Comparison of ENCODE assay signal across 8 mouse cellular contexts in genomic region chr2:27679621-27680025, GRCm38 (mm10). TPM values are rescaled to one million over a fixed set of nuclear protein-coding genes. Genes with fewer than 3 reads are reported as not detected.
DNase-seq lines count a peak whose midpoint lies in the region; ATAC-seq lines count a peak whose summit lies in the region.

No protein-coding gene starts in this region.

- no peaks in the 10 kb centered on the region for H3K36me3 ChIP-seq in hindbrain, embryonic 13.5 days
- H3K36me3 ChIP-seq in liver, embryonic 11.5 days (ENCODE audit: control insufficient read depth, insufficient read depth, low read length), result no peaks in the 10 kb centered on the region

- peaks cover 55% of the 10 kb centered on the region for H3K4me1 ChIP-seq in brown adipose tissue, adult 24 weeks (ENCODE audit: control insufficient read depth, insufficient read depth, insufficient read length, low read length)
- H3K4me1 ChIP-seq in hindbrain, embryonic 13.5 days (replicated peaks), result peaks cover 80% of the 10 kb centered on the region
- peaks cover 49% of the 10 kb centered on the region for H3K4me1 ChIP-seq in liver, embryonic 11.5 days (replicated peaks; ENCODE audit: control insufficient read depth, insufficient read depth, low read length)

- H3K27ac ChIP-seq in brown adipose tissue, adult 24 weeks (replicated peaks; ENCODE audit: low read depth, low read length), result peak overlapping the region; percentile 85
- peak overlapping the region; percentile 52 for H3K27ac ChIP-seq in hindbrain, embryonic 13.5 days
- peak overlapping the region; percentile 34; the same call in 1 of the 2 replicates for H3K27ac ChIP-seq in liver, embryonic 11.5 days (ENCODE audit: low read depth, low read length)

- peak; percentile 60 for DNase-seq in adrenal gland, adult 2 months
- no peak for DNase-seq in adrenal gland, adult 18-20 months (ENCODE audit: low spot score in 2 of 2)
- DNase-seq in liver, embryonic 11.5 days (ENCODE audit: low spot score), result no peak
- DNase-seq in right cerebral cortex, postnatal 10 days (ENCODE audit: low spot score in 2 of 2), result no peak
- DNase-seq in ovary, postnatal 36 days (ENCODE audit: low spot score), result no peak
- DNase-seq in urinary bladder, postnatal 4 days (ENCODE audit: low spot score in 2 of 2), result no peak

- H3K4me2 ChIP-seq in hindbrain, embryonic 13.5 days, result peak overlapping the region; percentile 91
- H3K4me2 ChIP-seq in liver, embryonic 11.5 days, result peak overlapping the region; percentile 75

- 0 out of 2 replicates have a peak, but pooled peaks cover under 1% of the 10 kb centered on the region for H3K27me3 ChIP-seq in hindbrain, embryonic 13.5 days
- H3K27me3 ChIP-seq in liver, embryonic 11.5 days (replicated peaks; ENCODE audit: control insufficient read depth, insufficient read depth, low read length), result peaks cover 10% of the 10 kb centered on the region; the same call in 1 of the 2 replicates

- H3K4me3 ChIP-seq in brown adipose tissue, adult 24 weeks (ENCODE audit: insufficient read depth, low read depth, low read length), result peak overlapping the region; percentile 45
- H3K4me3 ChIP-seq in hindbrain, embryonic 13.5 days, result peak overlapping the region; percentile 78
- H3K4me3 ChIP-seq in liver, embryonic 11.5 days (ENCODE audit: low read depth, low read length), result no peak overlapping the region

- WGBS in hindbrain, embryonic 13.5 days, result 13% methylated on average over 3 of the region's 3 CpGs
- WGBS in liver, embryonic 11.5 days, result 33% methylated on average over 3 of the region's 3 CpGs

- H3K9ac ChIP-seq in hindbrain, embryonic 13.5 days, result peak overlapping the region; percentile 63
- peak overlapping the region; percentile 50 for H3K9ac ChIP-seq in liver, embryonic 11.5 days (ENCODE audit: low read depth, low read length)

- H3K9me3 ChIP-seq in hindbrain, embryonic 13.5 days, result no peaks in the 10 kb centered on the region
- H3K9me3 ChIP-seq in liver, embryonic 11.5 days (ENCODE audit: control insufficient read depth, low read length), result no peaks in the 10 kb centered on the region

- no peak for ATAC-seq in hindbrain, embryonic 13.5 days (ENCODE audit: low FRiP score)
- no peak for ATAC-seq in liver, embryonic 11.5 days (replicated peaks; ENCODE audit: low FRiP score)

RNA-seq across cellular contexts. Expression of gene Rxra, which starts 3.4 kb away (rescaled TPM):
- total RNA-seq in adrenal gland, adult 2 months (2021), result 10 to 100 TPM; 59.4 to 71.6 TPM
- polyA plus RNA-seq in adrenal gland, adult 2 months (2012; rRNA removed), result 84.5 and 90.5 TPM in 2 replicates
- 10 to 100 TPM; 52.1 to 52.6 TPM for total RNA-seq in adrenal gland, adult 18-20 months (2021)
- polyA plus RNA-seq in brown adipose tissue, adult 24 weeks (2012; ENCODE audit: insufficient read depth, insufficient read length, missing spikeins), result 23.1 and 24.1 TPM in 2 replicates
- 4.6 and 4.7 TPM in 2 replicates for polyA plus RNA-seq in hindbrain, embryonic 13.5 days (2015; fragmentation: Nextera tagmentation; extraction: Ambion mirVana)
- polyA plus RNA-seq in liver, embryonic 11.5 days (2014; fragmentation: Nextera tagmentation; extraction: Ambion mirVana), result 5.2 and 5.5 TPM in 2 replicates

Comparison
In these comparisons a context has a peak if more than half of its experiments do, and no peak if none do; other contexts are left out.
1. H3K27ac ChIP-seq: peak in every context shown above with its lines; median percentile 85 in brown adipose tissue, adult 24 weeks; 52 in hindbrain, embryonic 13.5 days; 34 in liver, embryonic 11.5 days.